Mouse (Mus musculus) ES-E14 (cell line): ENCODE data around the gene Cyp17a1. TPM values are rescaled to one million over a fixed set of nuclear protein-coding genes. Genes with fewer than 3 reads are reported as not detected.

Experiments used
- DNase-seq: peaks from one replicate; pipeline ENCODE4 v3.0.0-alpha.2; 2013; ENCODE audit warnings: low read depth, low spot score
- H3K27ac ChIP-seq: 2 replicates; pipeline ENCODE4 v1.5.1; 2012; ENCODE audit warnings: low read depth, mild to moderate bottlenecking, low read length, moderate library complexity, mixed read lengths; ENCODE audit not compliant: poor library complexity, insufficient read depth, severe bottlenecking
- H3K36me3 ChIP-seq: 2 replicates; pipeline ENCODE4 v1.6.1; 2012; ENCODE audit warnings: mild to moderate bottlenecking, low read length, moderate library complexity, mixed read lengths; ENCODE audit not compliant: control insufficient read depth, poor library complexity, insufficient read depth, severe bottlenecking
- H3K4me1 ChIP-seq, 2 experiments: fragments of 150-350 bp in 1 of 2; sonication (generic) in 1 of 2; 2 replicates each; pipeline ENCODE4 v1.6.1; 2012; ENCODE audit warnings: low read length in 2 of 2, mild to moderate bottlenecking in 1 of 2, mixed read lengths in 1 of 2; ENCODE audit not compliant: control insufficient read depth in 2 of 2, insufficient read depth in 2 of 2, poor library complexity in 1 of 2
- H3K4me3 ChIP-seq, 2 experiments: fragments of 150-350 bp in 1 of 2; sonication (generic) in 1 of 2; 2 replicates each; pipeline ENCODE4 v1.5.1; 2012; ENCODE audit warnings: low read length in 2 of 2, low read depth in 1 of 2, mild to moderate bottlenecking in 1 of 2, mixed read lengths in 1 of 2; ENCODE audit not compliant: insufficient read depth in 1 of 2, poor library complexity in 1 of 2, severe bottlenecking in 1 of 2
- H3K9ac ChIP-seq: 2 replicates; pipeline ENCODE4 v1.6.1; 2012; ENCODE audit warnings: low read depth, mild to moderate bottlenecking, low read length, mixed read lengths; ENCODE audit not compliant: poor library complexity, insufficient read depth, severe bottlenecking
- H3K9me3 ChIP-seq: fragments of 150-350 bp; sonication (generic); 2 replicates; pipeline ENCODE4 v1.6.1; 2012; ENCODE audit warnings: low read depth, mild to moderate bottlenecking, low read length; ENCODE audit not compliant: control insufficient read depth, insufficient read depth
- CHD2 ChIP-seq: IDR thresholded peaks from 2 replicates; pipeline ENCODE4 v1.6.1; 2014; ENCODE audit warnings: mild to moderate bottlenecking, low read depth, low read length, inconsistent platforms
- HCFC1 ChIP-seq: IDR thresholded peaks from 2 replicates; pipeline ENCODE4 v1.6.1; 2012; ENCODE audit warnings: low read length, inconsistent platforms, borderline replicate concordance; ENCODE audit not compliant: insufficient read depth
- MAFK ChIP-seq: IDR thresholded peaks from 2 replicates; pipeline ENCODE4 v1.6.1; 2014; ENCODE audit warnings: mild to moderate bottlenecking, low read depth, low read length, inconsistent platforms; ENCODE audit not compliant: insufficient read depth
- ZC3H11A ChIP-seq: IDR thresholded peaks from 2 replicates; pipeline ENCODE4 v1.6.1; 2012; ENCODE audit warnings: low read depth, mild to moderate bottlenecking, inconsistent platforms, low read length, borderline replicate concordance
- ZNF384 ChIP-seq: IDR thresholded peaks from 2 replicates; pipeline ENCODE4 v1.6.1; 2012; ENCODE audit warnings: low read depth, low read length, inconsistent platforms
- in situ Hi-C, 2 experiments: fragments of 600-800 bp; cut with MboI; formaldehyde crosslinking; loops; one replicate each; pipeline ENCODE4 v1.15.1; 2025; ENCODE audit warnings: low sequenced_read_pairs in 2 of 2, inconsistent platforms in 1 of 2; ENCODE audit not compliant: unreplicated experiment in 2 of 2
- total RNA-seq: library from RNA; depleted of rRNA; stranded (reverse); fragments of 300-350 nt; gene quantifications from 2 replicates; pipeline ENCODE4 v1.2.3, GENCODE M21; 2012

Gene Cyp17a1
- total RNA-seq, 1 experiment: not detected

DNA sequence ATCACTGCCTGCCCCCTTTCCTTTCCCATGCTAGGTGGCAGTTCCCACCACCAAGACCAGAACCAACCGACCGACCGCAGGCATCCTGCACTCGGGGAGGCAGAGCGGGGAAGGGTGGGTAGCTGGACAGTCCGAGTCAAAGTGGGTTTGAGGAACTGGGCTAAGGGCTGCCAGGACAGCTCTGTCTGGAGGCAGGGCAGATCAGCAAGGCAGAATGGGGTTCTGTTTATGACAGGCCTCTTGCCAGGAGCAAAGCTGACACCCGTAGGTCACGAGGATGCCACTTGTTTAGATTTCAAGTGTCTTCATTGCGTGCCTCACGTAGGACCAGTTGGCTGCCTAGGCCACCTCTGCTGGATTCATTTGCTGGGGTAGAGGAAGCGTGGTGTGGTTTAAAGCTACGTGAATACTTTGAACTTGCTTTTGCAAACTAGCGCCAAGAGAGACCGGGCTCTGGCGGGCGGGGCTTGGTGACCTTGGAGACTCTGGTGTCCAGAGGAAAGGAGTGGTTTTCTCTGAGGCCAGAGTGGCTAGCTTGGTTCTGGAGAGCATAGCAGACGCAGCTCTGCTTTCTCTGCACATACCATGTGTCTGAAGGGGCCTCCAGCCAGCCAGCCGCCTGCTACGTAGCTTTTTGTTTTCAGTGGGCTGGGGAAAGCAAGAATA is 31.4 kb downstream of the Cyp17a1 start:
- H3K27ac ChIP-seq: no peak overlapping the region
- peaks cover 8 to 23% of the 10 kb centered on the region in 2 experiments for H3K4me1 ChIP-seq
- in situ Hi-C loops: no loop called here

DNA sequence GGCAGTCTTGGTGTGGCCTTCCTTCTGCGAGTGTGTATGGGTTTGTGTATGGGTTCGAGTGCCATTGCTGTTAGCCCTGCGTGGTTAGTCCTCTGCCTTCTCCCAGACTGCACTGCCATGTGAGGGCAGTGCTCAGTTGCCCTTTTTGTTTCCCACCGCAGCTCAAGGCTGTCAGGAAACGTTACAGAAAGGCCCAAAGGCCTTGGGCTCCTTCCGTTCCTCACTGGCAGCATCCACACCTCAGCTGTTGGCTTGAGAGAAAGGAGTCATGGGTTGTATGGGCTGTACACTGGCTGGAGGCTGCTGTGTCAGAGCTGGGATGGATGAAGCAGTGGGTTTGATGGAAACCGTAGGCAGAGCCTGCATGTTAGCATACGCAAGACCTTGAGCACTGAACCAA is 32.2 kb downstream of the Cyp17a1 start:
- Histone ChIP-seq H3K27ac (no peak overlapping the region; the same call in 1 of the 2 replicates), H3K9me3 (no peaks in the 10 kb centered on the region), H3K36me3 (peaks cover 3% of the 10 kb centered on the region; the same call in 1 of the 2 replicates), H3K4me3 (no peak overlapping the region), H3K9ac (no peak overlapping the region), H3K4me1 (peaks cover 8 to 19% of the 10 kb centered on the region in 2 experiments)
- no peak for DNase-seq
- in situ Hi-C loops: no loop called here
- TF ChIP-seq ZC3H11A (no peak), MAFK (no peak), CHD2 (no peak), HCFC1 (no peak), ZNF384 (no peak)

More for the DNA sequence above, 31.4 kb downstream of the Cyp17a1 start:
- Histone ChIP-seq H3K9ac (no peak overlapping the region), H3K36me3 (peaks cover 3% of the 10 kb centered on the region; the same call in 1 of the 2 replicates), H3K9me3 (no peaks in the 10 kb centered on the region), H3K4me3 (0 out of 4 replicates have a peak overlapping the region, but pooled peaks of 1 of the 2 experiments have one; percentile 24)
- TF ChIP-seq ZC3H11A: no peak
- no peak for TF ChIP-seq CHD2
- TF ChIP-seq ZNF384: no peak
- no peak for TF ChIP-seq MAFK
- TF ChIP-seq HCFC1: no peak
- no peak for DNase-seq

DNA sequence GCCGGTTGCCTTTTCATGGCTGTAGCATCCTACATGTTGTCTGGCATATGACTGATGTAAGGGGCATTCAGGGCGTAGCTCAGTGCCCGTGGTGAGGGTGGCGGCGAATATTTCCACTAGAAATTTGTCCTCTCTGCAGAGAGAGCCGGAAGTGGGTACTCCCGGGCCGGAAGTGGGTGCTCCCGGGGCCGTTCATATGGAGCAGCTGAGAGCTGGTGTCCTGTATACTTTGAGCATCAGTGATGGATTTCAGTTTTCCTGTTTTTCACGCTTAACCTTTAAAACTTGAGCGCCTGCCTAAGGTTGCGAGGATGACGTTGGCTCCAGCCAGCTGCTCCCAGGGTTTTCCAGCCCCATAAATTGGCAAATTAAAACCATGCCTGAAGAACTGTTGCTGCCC is 33.5 kb downstream of the Cyp17a1 start:
- no peak overlapping the region for H3K27ac ChIP-seq
- in situ Hi-C loops: no loop called here
- peaks cover 5 to 15% of the 10 kb centered on the region in 2 experiments; a peak in 3 of 4 replicates for H3K4me1 ChIP-seq
- no peak overlapping the region for H3K9ac ChIP-seq
- H3K9me3 ChIP-seq: no peaks in the 10 kb centered on the region
- DNase-seq: no peak
- H3K4me3 ChIP-seq: no peak overlapping the region
- TF ChIP-seq MAFK (no peak), ZNF384 (no peak), CHD2 (no peak), ZC3H11A (no peak), HCFC1 (no peak)
- H3K36me3 ChIP-seq: peaks cover 3% of the 10 kb centered on the region; the same call in 1 of the 2 replicates

DNA sequence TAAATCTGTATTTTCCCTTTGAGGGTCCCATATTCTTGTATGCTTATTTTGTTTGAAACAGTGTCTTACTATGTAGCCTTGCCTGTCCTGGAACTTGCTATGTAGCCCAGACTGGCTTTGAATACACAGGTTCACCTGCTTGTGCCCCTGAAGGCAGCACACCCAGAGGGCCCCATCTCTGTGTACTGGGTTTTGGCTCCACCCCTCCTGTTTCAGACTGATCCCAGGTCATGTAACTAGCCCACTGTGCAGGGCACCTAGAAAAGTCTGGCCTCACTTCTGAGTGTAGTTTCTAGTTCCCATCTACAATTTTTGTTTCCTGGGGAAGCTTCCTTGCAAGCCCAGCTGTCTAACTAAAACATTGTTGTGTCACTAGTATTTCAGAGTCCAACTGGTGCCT is 33.9 kb downstream of the Cyp17a1 start:
- TF ChIP-seq HCFC1 (no peak), ZNF384 (no peak)
- in situ Hi-C loops: no loop called here
- Histone ChIP-seq H3K9me3 (no peaks in the 10 kb centered on the region), H3K4me1 (peaks cover 5 to 14% of the 10 kb centered on the region in 2 experiments; a peak in 3 of 4 replicates), H3K36me3 (peaks cover 3% of the 10 kb centered on the region; the same call in 1 of the 2 replicates), H3K9ac (no peak overlapping the region), H3K27ac (no peak overlapping the region), H3K4me3 (no peak overlapping the region)
- DNase-seq: no peak

DNA sequence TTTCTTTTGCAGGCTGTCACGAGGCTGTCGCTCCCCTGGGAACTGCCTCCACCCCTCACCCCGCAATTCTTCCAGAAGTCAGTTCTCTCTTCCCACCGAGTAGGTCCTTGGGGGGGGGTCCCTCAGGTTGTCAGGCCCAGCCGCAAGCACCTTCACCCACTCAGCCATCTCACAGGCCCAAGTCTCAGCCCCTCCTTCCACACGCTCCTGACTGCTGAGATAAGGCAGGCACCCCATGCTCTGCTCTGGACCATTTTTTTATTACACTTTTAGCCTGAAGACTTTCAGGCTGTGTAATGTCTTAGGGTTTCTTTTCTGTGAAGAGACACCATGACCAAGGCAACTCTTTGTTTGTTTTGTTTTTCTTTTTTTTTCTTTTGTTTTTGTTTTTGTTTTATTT is 35.4 kb downstream of the Cyp17a1 start:
- peaks cover 3% of the 10 kb centered on the region; the same call in 1 of the 2 replicates for H3K36me3 ChIP-seq
- H3K9me3 ChIP-seq: no peaks in the 10 kb centered on the region
- in situ Hi-C loops: no loop called here
- no peak for TF ChIP-seq ZC3H11A
- no peak for TF ChIP-seq ZNF384
- TF ChIP-seq CHD2: no peak
- TF ChIP-seq HCFC1: no peak
- TF ChIP-seq MAFK: no peak
- no peak for DNase-seq
- H3K9ac ChIP-seq: no peak overlapping the region
- H3K4me3 ChIP-seq: no peak overlapping the region
- peaks cover 5 to 14% of the 10 kb centered on the region in 2 experiments; a peak in 3 of 4 replicates for H3K4me1 ChIP-seq
- no peak overlapping the region for H3K27ac ChIP-seq
